Mouse (Mus musculus) lung, embryonic 15.5 days (tissue): ENCODE results near the gene Atoh8. TPM values are rescaled to one million over a fixed set of nuclear protein-coding genes. Genes with fewer than 3 reads are reported as not detected.

ENCODE experiments used
- ATAC-seq: fragments of 200-750 bp; cut with Nextera tagmentation; 2 replicates; pipeline ENCODE4 v1.8.0; 2017; ENCODE audit warnings: moderate number of reproducible peaks, borderline replicate concordance; ENCODE audit not compliant: low FRiP score, low TSS enrichment; ENCODE audit errors: extremely low read depth
- H3K27ac ChIP-seq: fragments of 300-500 bp; sonication (generic); 2 replicates; pipeline ENCODE4 v1.5.1; 2015; ENCODE audit warnings: moderate library complexity, mild to moderate bottlenecking, inconsistent platforms
- H3K27me3 ChIP-seq: fragments of 300-500 bp; sonication (generic); 2 replicates; pipeline ENCODE4 v1.6.1; 2015; ENCODE audit warnings: inconsistent platforms
- H3K36me3 ChIP-seq: fragments of 300-500 bp; sonication (generic); 2 replicates; pipeline ENCODE4 v1.6.1; 2015; ENCODE audit warnings: inconsistent platforms
- H3K4me1 ChIP-seq: fragments of 300-500 bp; sonication (generic); 2 replicates; pipeline ENCODE4 v1.6.1; 2015; ENCODE audit warnings: inconsistent platforms
- H3K4me2 ChIP-seq: fragments of 300-500 bp; sonication (generic); 2 replicates; pipeline ENCODE4 v1.6.1; 2015; ENCODE audit warnings: inconsistent platforms, mild to moderate bottlenecking, moderate library complexity
- H3K4me3 ChIP-seq: fragments of 300-500 bp; sonication (generic); 2 replicates; pipeline ENCODE4 v1.5.1; 2015; ENCODE audit warnings: mild to moderate bottlenecking, inconsistent platforms
- H3K9ac ChIP-seq: fragments of 300-500 bp; sonication (generic); 2 replicates; pipeline ENCODE4 v1.6.1; 2015; ENCODE audit warnings: inconsistent platforms
- H3K9me3 ChIP-seq: fragments of 300-500 bp; sonication (generic); 2 replicates; pipeline ENCODE4 v1.6.1; 2016; ENCODE audit warnings: inconsistent platforms
- WGBS: fragments of 180-500 bp; shearing (Covaris S2); methylation state at CpG from one replicate; pipeline ENCODE4 v1.1.7; 2015; 5-methylcytosine and 5-hydroxymethylcytosine counted together
- polyA plus RNA-seq: library from polyadenylated mRNA; unstranded; fragments of >200 nt; fragmentation: Nextera tagmentation; extraction: Ambion mirVana; gene quantifications from 2 replicates; pipeline ENCODE4 v1.2.1, GENCODE M21; 2015

The Atoh8 gene
- polyA plus RNA-seq, 1 experiment from 2014 or later = 27.8 TPM

DNA sequence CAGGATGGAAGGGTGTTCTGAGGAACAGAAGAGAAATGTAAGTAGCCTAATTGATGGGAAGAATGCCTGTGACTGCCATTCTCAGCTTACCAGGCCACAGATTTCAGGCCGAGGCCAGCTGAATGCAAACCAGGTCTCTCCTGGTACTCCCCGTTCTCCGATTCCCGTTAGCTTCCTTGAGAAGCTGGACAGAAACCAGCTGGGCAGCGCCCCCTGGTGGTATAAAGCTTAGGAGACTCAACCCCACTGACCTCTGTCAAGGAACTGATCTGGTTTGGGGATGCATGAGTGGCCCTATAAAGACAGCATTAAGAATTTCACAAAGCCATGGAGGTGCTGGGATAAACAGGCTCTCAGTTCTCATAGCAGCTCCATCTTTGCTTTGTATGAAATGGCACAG is 1.7 kb upstream of the Atoh8 start:
- WGBS = 3% methylated on average over 5 of the region's 5 CpGs

DNA sequence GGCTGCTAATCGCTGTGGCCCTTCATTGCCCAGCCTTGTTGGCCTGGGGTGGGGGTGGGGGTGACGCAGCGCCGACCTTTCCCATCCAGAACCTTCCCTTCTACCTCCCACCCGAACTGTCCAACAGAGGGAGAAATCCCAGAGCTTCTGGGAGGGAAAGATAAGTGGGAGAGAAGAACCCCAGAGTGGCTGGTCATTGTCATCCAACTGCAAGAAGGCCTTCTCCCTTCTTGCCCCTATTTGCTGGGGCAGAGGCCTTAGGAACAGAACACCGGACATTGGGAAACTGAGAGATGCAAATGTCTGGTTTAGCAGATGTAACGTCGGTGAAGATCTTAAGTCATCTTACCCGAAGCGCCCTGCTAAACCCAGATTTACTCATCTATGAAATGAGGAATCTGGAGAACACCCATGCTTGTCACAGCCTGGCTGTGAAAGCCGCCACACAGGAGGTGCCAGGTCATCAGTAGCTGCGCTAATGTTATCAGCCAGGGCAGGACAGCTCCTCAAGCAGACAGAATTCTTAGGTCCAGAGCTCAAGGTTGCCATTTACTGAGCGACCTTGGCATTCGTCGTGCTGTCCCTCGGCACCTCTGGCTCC is 530 bp upstream of the Atoh8 start:
- Histone ChIP-seq H3K4me3 (peak overlapping the region; percentile 77), H3K9me3 (no peaks in the 10 kb centered on the region), H3K9ac (peak overlapping the region; percentile 61; the same call in 1 of the 2 replicates), H3K27ac (peak overlapping the region; percentile 87), H3K4me1 (peaks cover 67% of the 10 kb centered on the region), H3K4me2 (peak overlapping the region; percentile 98), H3K36me3 (no peaks in the 10 kb centered on the region), H3K27me3 (peaks cover 23% of the 10 kb centered on the region; the same call in 1 of the 2 replicates)
- ATAC-seq = no peak
- WGBS = 42% methylated on average over 16 of the region's 16 CpGs

More for the DNA sequence above, 1.7 kb upstream of the Atoh8 start:
- no peak overlapping the region for H3K9ac ChIP-seq
- H3K9me3 ChIP-seq = no peaks in the 10 kb centered on the region
- H3K4me3 ChIP-seq = no peak overlapping the region
- no peak overlapping the region for H3K27ac ChIP-seq
- H3K27me3 ChIP-seq = peaks cover 23% of the 10 kb centered on the region; the same call in 1 of the 2 replicates
- no peak for ATAC-seq
- H3K4me1 ChIP-seq = peaks cover 67% of the 10 kb centered on the region
- no peak overlapping the region for H3K4me2 ChIP-seq
- H3K36me3 ChIP-seq = no peaks in the 10 kb centered on the region

DNA sequence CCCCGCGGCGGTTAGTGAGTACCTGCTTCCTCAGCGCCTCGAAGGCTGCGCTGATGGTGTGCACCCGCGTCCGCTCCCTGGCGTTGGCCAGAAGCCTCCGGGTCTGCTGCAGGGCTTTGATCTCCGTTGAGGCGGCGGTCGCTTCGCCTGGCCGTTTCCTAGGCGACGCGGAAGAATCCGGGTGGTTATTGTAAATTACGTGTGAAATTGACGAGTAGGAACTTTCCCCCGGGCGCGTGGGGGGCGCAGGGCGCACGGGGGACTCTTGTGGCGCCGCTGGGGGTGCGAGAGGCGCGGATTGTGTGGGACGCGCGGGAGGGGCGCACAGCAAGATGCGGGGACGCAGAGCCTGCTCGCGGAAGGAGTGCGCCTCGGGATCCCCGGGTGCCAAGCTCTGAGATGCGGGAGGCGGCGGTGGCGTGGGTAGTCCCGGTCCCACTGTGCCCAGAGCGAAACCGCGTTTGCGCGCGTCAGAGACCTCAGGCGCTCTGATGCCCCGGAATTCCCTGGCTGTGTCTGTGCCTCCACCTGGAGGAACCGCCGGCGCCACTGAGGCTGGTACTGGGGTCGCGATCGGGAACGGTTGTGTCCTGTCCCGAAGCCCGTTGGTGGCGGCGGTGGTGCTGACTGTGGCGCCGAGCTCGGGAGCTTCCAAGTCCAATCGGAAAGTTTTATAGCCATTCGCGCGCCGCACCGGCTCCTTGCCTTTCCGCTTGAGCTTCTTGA is 842 bp downstream of the Atoh8 start:
- peaks cover 62% of the 10 kb centered on the region for H3K4me1 ChIP-seq
- peak overlapping the region; percentile 87 for H3K27ac ChIP-seq
- H3K4me2 ChIP-seq = peak overlapping the region; percentile 98
- H3K9ac ChIP-seq = peak overlapping the region; percentile 61
- H3K36me3 ChIP-seq = no peaks in the 10 kb centered on the region
- H3K27me3 ChIP-seq = peaks cover 18% of the 10 kb centered on the region; the same call in 1 of the 2 replicates
- peak overlapping the region; percentile 77 for H3K4me3 ChIP-seq
- peak; percentile 36; the same call in 1 of the 2 replicates for ATAC-seq
- WGBS = under 1% methylated on average over 79 of the region's 79 CpGs
- H3K9me3 ChIP-seq = no peaks in the 10 kb centered on the region

DNA sequence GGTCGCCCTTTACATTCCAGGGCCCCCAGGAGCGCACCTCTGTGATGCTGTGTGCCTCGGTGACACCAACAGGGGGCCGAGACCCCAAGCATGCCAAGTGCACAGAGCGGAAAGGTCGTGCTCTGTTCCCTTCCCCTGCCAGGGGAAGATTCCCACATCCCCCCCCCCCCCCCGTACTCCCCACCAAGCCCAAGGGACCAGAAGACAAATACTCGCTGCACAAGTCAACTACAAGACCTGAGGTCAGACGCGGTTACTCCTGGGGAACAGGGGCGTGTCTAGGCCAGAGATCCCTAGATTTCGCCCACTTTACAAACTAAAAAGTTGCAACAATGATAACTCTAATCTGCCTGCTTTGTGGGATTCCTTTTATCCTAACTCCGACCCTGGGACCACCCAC is 1.4 kb downstream of the Atoh8 start:
- Histone ChIP-seq H3K36me3 (no peaks in the 10 kb centered on the region), H3K27ac (peak overlapping the region; percentile 87), H3K4me1 (peaks cover 56% of the 10 kb centered on the region), H3K9ac (peak overlapping the region; percentile 61), H3K4me2 (peak overlapping the region; percentile 98), H3K9me3 (no peaks in the 10 kb centered on the region), H3K4me3 (peak overlapping the region; percentile 77), H3K27me3 (peaks cover 16% of the 10 kb centered on the region; the same call in 1 of the 2 replicates)
- WGBS = 0% methylated on average over 13 of the region's 13 CpGs
- no peak for ATAC-seq

DNA sequence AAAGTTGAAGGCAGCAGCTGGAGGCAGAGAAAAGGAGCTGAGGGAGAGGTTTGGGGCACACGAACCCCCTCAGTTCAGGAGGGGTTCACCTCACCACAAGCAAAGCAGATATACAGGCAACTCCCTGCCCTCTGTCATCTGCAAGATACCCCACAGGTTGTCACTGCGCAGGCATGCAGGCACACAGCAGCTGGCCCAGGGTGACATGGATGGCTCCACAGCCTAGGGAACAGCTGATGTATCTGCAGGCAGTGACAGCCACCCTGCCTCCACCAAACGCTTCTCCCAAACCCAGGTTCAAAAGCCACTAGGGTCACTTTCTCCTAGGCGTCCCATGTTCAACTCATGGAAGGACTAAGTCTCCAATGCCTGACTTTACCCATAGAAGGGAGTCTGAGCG is 2.5 kb downstream of the Atoh8 start:
- peak overlapping the region; percentile 77 for H3K4me3 ChIP-seq
- peaks cover 13% of the 10 kb centered on the region; the same call in 1 of the 2 replicates for H3K27me3 ChIP-seq
- peak overlapping the region; percentile 61 for H3K9ac ChIP-seq
- peak overlapping the region; percentile 98 for H3K4me2 ChIP-seq
- 55% methylated on average over 5 of the region's 5 CpGs for WGBS
- ATAC-seq = no peak
- H3K9me3 ChIP-seq = no peaks in the 10 kb centered on the region
- H3K36me3 ChIP-seq = no peaks in the 10 kb centered on the region
- no peak overlapping the region for H3K27ac ChIP-seq
- peaks cover 54% of the 10 kb centered on the region for H3K4me1 ChIP-seq

DNA sequence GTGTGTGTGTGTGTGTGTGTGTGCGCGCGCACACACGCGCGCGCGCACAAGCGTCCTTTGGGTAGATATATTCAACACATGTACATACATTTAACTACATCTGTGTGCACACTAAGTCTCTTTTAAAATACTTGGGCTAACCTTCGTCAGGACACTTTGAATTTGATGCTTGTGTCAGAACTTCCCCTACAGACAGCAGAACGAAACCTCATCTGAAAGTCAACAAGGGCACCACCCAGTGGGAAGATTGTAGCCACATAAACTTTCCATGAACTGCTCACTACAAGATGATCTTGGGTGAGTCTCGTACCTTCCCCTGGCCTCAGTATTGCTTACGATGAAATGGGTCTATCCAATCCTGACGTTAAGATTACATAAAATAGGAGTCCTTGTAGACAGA is 3.0 kb downstream of the Atoh8 start:
- H3K9me3 ChIP-seq = no peaks in the 10 kb centered on the region

DNA sequence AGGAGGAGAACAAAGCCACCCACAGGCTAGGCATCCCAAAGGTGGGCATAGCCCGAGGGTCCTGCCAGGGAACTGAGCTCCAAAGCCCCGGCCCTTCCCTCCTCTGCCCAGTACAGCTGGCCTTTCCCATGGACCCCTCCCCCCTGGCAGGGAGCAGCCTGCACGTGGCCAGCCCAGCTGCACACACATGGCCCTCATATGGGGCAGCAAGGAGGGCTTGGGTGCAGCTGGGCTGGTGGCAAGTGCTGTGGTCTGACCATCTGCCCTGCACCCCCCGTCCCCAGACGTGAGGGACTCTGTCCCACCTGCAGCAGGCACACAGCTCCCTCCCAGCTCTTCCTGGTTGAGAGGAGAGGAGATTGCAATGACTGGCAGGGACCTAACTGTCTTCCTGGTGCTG is 4.5 kb downstream of the Atoh8 start:
- Histone ChIP-seq H3K36me3 (no peaks in the 10 kb centered on the region), H3K4me3 (0 out of 2 replicates have a peak overlapping the region, but pooled peaks have one; percentile 2), H3K27ac (no peak overlapping the region), H3K27me3 (peaks cover under 1% of the 10 kb centered on the region; the same call in 1 of the 2 replicates), H3K4me1 (peaks cover 51% of the 10 kb centered on the region), H3K4me2 (peak overlapping the region; percentile 98), H3K9ac (no peak overlapping the region), H3K9me3 (no peaks in the 10 kb centered on the region)
- WGBS = 39% methylated on average over 5 of the region's 5 CpGs
- no peak for ATAC-seq

More for the DNA sequence above, 3.0 kb downstream of the Atoh8 start:
- Histone ChIP-seq H3K9ac (no peak overlapping the region; the same call in 1 of the 2 replicates), H3K4me2 (peak overlapping the region; percentile 98), H3K4me1 (peaks cover 57% of the 10 kb centered on the region), H3K4me3 (peak overlapping the region; percentile 77), H3K36me3 (no peaks in the 10 kb centered on the region), H3K27ac (no peak overlapping the region), H3K27me3 (peaks cover 11% of the 10 kb centered on the region; the same call in 1 of the 2 replicates)
- no peak for ATAC-seq
- 86% methylated on average over 14 of the region's 14 CpGs for WGBS

DNA sequence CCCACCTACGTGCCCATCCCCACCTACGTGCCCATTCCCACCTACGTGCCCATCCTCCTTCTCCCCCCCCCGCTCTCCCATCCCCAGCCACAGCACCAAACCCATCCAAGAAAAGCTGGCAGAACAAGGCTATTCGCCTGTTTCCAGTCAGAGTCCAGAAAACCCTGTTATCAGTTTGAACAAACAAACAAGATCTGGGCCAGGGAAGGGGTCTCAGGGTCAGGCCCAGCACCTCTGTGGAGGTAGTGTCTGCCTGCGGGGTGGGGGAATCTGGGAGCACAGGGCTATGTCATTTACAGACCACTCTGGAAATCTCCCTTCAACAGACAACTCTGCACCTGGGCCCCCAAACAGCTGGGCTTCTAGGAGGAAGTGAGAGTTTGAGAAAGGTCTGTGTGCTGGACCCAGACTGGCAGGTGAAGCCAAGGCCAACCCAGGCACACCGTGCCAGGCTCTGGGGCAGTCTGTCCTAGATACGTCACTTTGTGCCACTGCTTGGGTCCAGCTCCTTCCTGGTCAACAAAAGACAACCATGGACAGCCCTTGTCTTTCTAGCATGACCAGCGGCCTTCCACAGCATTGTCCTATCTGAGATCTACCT is 7.6 kb downstream of the Atoh8 start:
- Histone ChIP-seq H3K36me3 (0 out of 2 replicates have a peak, but pooled peaks cover 3% of the 10 kb centered on the region), H3K27me3 (no peaks in the 10 kb centered on the region), H3K4me1 (peaks cover 57% of the 10 kb centered on the region), H3K9ac (no peak overlapping the region), H3K9me3 (no peaks in the 10 kb centered on the region), H3K27ac (no peak overlapping the region), H3K4me3 (no peak overlapping the region), H3K4me2 (no peak overlapping the region)
- WGBS = 50% methylated on average over 9 of the region's 9 CpGs
- no peak for ATAC-seq

DNA sequence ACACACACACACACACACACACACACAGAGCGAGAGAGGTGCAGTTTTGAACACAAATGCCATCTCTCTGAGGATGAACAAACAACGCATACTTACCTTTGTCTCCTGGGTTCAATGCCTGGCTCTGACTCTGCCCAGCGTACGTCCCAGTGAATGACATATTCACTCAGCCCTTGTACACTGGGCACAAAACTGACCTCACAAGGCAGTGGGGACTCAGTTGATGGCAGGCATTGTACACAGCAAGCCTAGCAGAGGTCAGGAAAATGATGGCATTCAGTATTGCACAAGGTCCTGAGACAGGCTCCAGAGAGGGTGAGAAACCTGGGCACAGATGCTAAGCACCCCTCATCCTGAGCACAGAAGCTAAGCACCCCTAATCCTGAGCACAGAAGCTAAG is 8.4 kb downstream of the Atoh8 start:
- no peak for ATAC-seq
- 92% methylated on average over 4 of the region's 4 CpGs for WGBS
- no peak overlapping the region for H3K4me3 ChIP-seq
- no peak overlapping the region for H3K9ac ChIP-seq
- H3K9me3 ChIP-seq = no peaks in the 10 kb centered on the region
- peaks cover 57% of the 10 kb centered on the region for H3K4me1 ChIP-seq
- H3K27me3 ChIP-seq = no peaks in the 10 kb centered on the region
- no peak overlapping the region for H3K4me2 ChIP-seq
- no peak overlapping the region for H3K27ac ChIP-seq
- 0 out of 2 replicates have a peak, but pooled peaks cover 3% of the 10 kb centered on the region for H3K36me3 ChIP-seq

DNA sequence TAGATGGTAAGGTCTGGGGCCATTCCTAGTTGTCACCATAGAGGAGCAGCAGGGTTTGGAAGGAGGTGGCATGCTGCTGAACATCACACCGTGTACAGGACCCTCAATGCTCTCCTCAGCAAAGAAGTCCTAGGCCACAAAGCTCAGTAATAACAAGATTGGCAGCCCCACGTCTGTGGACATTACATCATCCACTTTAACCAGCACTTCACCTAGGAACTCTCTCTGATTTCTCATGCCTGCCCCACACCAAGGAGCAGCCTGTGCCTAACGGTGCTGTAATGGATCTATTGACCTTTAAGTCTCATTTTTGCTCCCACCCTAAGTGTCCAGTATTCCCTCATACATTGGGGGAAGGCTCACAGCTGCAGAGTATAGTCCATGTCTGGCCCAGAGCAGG is 9.7 kb downstream of the Atoh8 start:
- Histone ChIP-seq H3K27ac (no peak overlapping the region), H3K9ac (no peak overlapping the region), H3K9me3 (no peaks in the 10 kb centered on the region), H3K4me3 (no peak overlapping the region), H3K27me3 (no peaks in the 10 kb centered on the region), H3K4me1 (peaks cover 55% of the 10 kb centered on the region), H3K36me3 (0 out of 2 replicates have a peak, but pooled peaks cover 3% of the 10 kb centered on the region), H3K4me2 (no peak overlapping the region)
- no peak for ATAC-seq
- WGBS = 51% methylated on average over 3 of the region's 3 CpGs

DNA sequence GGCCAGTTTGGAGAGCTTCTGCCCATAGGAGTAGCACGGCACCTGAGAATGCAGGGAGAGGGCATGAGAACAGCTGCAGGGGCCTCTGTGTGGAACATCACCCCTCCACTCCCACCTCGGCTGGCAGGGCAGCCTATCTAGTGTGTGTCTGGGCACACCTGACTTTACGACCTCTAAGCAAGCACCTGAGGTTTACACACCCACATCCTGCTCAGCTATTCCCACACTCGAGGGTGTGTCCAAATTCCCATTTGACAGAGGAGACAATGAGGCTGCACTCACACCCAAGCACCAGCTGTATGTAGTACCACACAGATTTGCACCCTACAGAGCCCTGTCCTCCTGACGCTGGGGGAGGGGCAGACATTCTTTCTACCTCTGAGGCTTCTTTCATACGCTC is 11.5 kb downstream of the Atoh8 start:
- H3K9ac ChIP-seq = no peak overlapping the region
- H3K36me3 ChIP-seq = 0 out of 2 replicates have a peak, but pooled peaks cover 3% of the 10 kb centered on the region
- ATAC-seq = no peak
- H3K4me1 ChIP-seq = peaks cover 66% of the 10 kb centered on the region
- no peaks in the 10 kb centered on the region for H3K9me3 ChIP-seq
- no peak overlapping the region for H3K4me3 ChIP-seq
- no peak overlapping the region for H3K27ac ChIP-seq
- 55% methylated on average over 6 of the region's 6 CpGs for WGBS
- no peaks in the 10 kb centered on the region for H3K27me3 ChIP-seq
- H3K4me2 ChIP-seq = no peak overlapping the region
